ENCODE assay signal across 24 mouse cellular contexts in genomic region chr4:77251188-77251587, GRCm38 (mm10).
"Had no signal": no experiment of that assay in that cellular context is flagged by ENCODE, and none has a peak within 500 bp of the region (broad histone marks: within the 10 kb centered on the region; RNA-seq: fewer than 3 reads in every experiment).

No protein-coding gene starts in this region.

- ATAC-seq: inflammation-experienced regulatory T-cells, adult 6 months; intestine, embryonic 15.5 days had no signal

- H3K9ac ChIP-seq: heart, embryonic 12.5 days; hindbrain, embryonic 12.5 days; intestine, embryonic 15.5 days; kidney, embryonic 15.5 days; limb, embryonic 13.5 days; limb, embryonic 15.5 days had no signal

- H3K27me3 ChIP-seq: heart, embryonic 12.5 days; hindbrain, embryonic 12.5 days; intestine, embryonic 15.5 days; kidney, embryonic 15.5 days; limb, embryonic 13.5 days; limb, embryonic 15.5 days had no signal

- H3K27ac ChIP-seq: gastrocnemius, adult 2 months; heart, embryonic 10.5 days; hindbrain, embryonic 10.5 days; hindbrain, embryonic 12.5 days; intestine, embryonic 15.5 days; kidney, embryonic 15.5 days; kidney, postnatal 0 days; limb, embryonic 13.5 days; limb, embryonic 15.5 days had no signal

- H3K9me3 ChIP-seq: heart, embryonic 10.5 days; heart, embryonic 12.5 days; hindbrain, embryonic 10.5 days; hindbrain, embryonic 12.5 days; intestine, embryonic 15.5 days; kidney, embryonic 15.5 days; limb, embryonic 13.5 days; limb, embryonic 15.5 days had no signal

- H3K4me1 ChIP-seq: heart, embryonic 10.5 days; heart, embryonic 12.5 days; hindbrain, embryonic 10.5 days; hindbrain, embryonic 12.5 days; intestine, embryonic 15.5 days; kidney, embryonic 15.5 days; limb, embryonic 13.5 days; limb, embryonic 15.5 days had no signal

- H3K4me3 ChIP-seq: gastrocnemius, adult 2 months; heart, embryonic 10.5 days; heart, embryonic 12.5 days; hindbrain, embryonic 10.5 days; hindbrain, embryonic 12.5 days; intestine, embryonic 15.5 days; kidney, embryonic 15.5 days; limb, embryonic 13.5 days; limb, embryonic 15.5 days had no signal

- H3K36me3 ChIP-seq: heart, embryonic 10.5 days; heart, embryonic 12.5 days; hindbrain, embryonic 10.5 days; hindbrain, embryonic 12.5 days; intestine, embryonic 15.5 days; kidney, embryonic 15.5 days; limb, embryonic 13.5 days; limb, embryonic 15.5 days had no signal

- DNase-seq: gastrocnemius, adult 2 months; gastrocnemius, postnatal 10 days; gastrocnemius, postnatal 25 days; heart, adult 18-20 months; heart, postnatal 10 days; heart, postnatal 4 days; kidney, adult 11 months; kidney, adult 2 months; kidney, adult 9 months; kidney, postnatal 14 days; kidney, postnatal 36 days; layer of hippocampus, adult 9-11 months; layer of hippocampus, postnatal 36 days; left cerebral cortex, postnatal 4 days had no signal

- H3K4me2 ChIP-seq: heart, embryonic 12.5 days; hindbrain, embryonic 12.5 days; intestine, embryonic 15.5 days; kidney, embryonic 15.5 days; limb, embryonic 13.5 days; limb, embryonic 15.5 days had no signal
